Mouse (Mus musculus) MEL (cell line): ENCODE measurements at regions not wholly inside any gene's neighbourhood (a gene's known extent, or its start where the extent isn't known, plus 50 kb on each side); places are given as distances from the start of the nearest gene placed in this dataset.

Source experiments
- DNase-seq: peaks from one replicate; pipeline ENCODE4 v3.0.0; 2011; ENCODE audit warnings: low read depth, low spot score
- H3K27ac ChIP-seq: 2 replicates; pipeline ENCODE4 v1.5.1; 2012; ENCODE audit warnings: low read depth, mild to moderate bottlenecking, control low read depth, low read length, moderate library complexity; ENCODE audit not compliant: control insufficient read depth
- H3K27me3 ChIP-seq, 2 experiments: fragments of 150-350 bp in 1 of 2; sonication (generic) in 1 of 2; 2 replicates each; pipeline ENCODE4 v1.6.1; 2012; ENCODE audit warnings: low read length in 2 of 2, mild to moderate bottlenecking in 2 of 2, improper control_type of control experiment in 1 of 2, moderate library complexity in 1 of 2; ENCODE audit not compliant: insufficient read depth in 2 of 2, control insufficient read depth in 1 of 2
- H3K36me3 ChIP-seq, 2 experiments: 2 replicates each; pipeline ENCODE4 v1.6.1; 2012 to 2014; ENCODE audit warnings: low read length in 2 of 2, improper control_type of control experiment in 1 of 2, inconsistent platforms in 1 of 2, mild to moderate bottlenecking in 1 of 2; ENCODE audit not compliant: insufficient read depth in 2 of 2, control insufficient read depth in 1 of 2
- H3K4me1 ChIP-seq, 2 experiments: fragments of 150-350 bp in 1 of 2; sonication (generic) in 1 of 2; 2 replicates each; pipeline ENCODE4 v1.6.1; 2012; ENCODE audit warnings: low read length in 2 of 2, improper control_type of control experiment in 1 of 2, mild to moderate bottlenecking in 1 of 2; ENCODE audit not compliant: insufficient read depth in 2 of 2, control insufficient read depth in 1 of 2
- H3K4me3 ChIP-seq, 2 experiments: fragments of 150-350 bp in 1 of 2; sonication (generic) in 1 of 2; 2 replicates each; pipeline ENCODE4 v1.5.1; 2012; ENCODE audit warnings: low read depth in 2 of 2, low read length in 2 of 2, mild to moderate bottlenecking in 2 of 2, moderate library complexity in 2 of 2, control low read depth in 1 of 2, improper control_type of control experiment in 1 of 2; ENCODE audit not compliant: control insufficient read depth in 1 of 2, insufficient read depth in 1 of 2
- H3K79me2 ChIP-seq: 2 replicates; pipeline ENCODE4 v1.6.1; 2012; ENCODE audit warnings: mild to moderate bottlenecking, low read length, moderate library complexity; ENCODE audit not compliant: control insufficient read depth, poor library complexity, insufficient read depth
- H3K9ac ChIP-seq: 2 replicates; pipeline ENCODE4 v1.6.1; 2012; ENCODE audit warnings: low read depth, mild to moderate bottlenecking, control low read depth, low read length, moderate library complexity; ENCODE audit not compliant: control insufficient read depth, poor library complexity, severe bottlenecking
- H3K9me3 ChIP-seq: fragments of 150-350 bp; sonication (generic); replicated peaks from 2 replicates; pipeline ENCODE4 v1.6.1; 2012; ENCODE audit warnings: mild to moderate bottlenecking, low read length, improper control_type of control experiment, moderate library complexity; ENCODE audit not compliant: insufficient read depth
- E2F4 ChIP-seq: IDR thresholded peaks from 2 replicates; pipeline ENCODE4 v1.6.1; 2011; ENCODE audit warnings: low read depth, low read length, improper control_type of control experiment, borderline replicate concordance
- ETS1 ChIP-seq: IDR thresholded peaks from 2 replicates; pipeline ENCODE4 v1.6.1; 2012; ENCODE audit warnings: low read depth, mild to moderate bottlenecking, inconsistent platforms, low read length, improper control_type of control experiment, moderate library complexity
- GABPA ChIP-seq: IDR thresholded peaks from 2 replicates; pipeline ENCODE4 v1.6.1; 2012; ENCODE audit warnings: low read depth, mild to moderate bottlenecking, inconsistent platforms, low read length, improper control_type of control experiment, moderate library complexity
- GATA1 ChIP-seq: IDR thresholded peaks from 2 replicates; pipeline ENCODE4 v1.6.1; 2011; ENCODE audit warnings: low read depth, low read length, improper control_type of control experiment
- JUND ChIP-seq: IDR thresholded peaks from 2 replicates; pipeline ENCODE4 v1.6.1; 2011; ENCODE audit warnings: low read depth, mild to moderate bottlenecking, improper control_type of control experiment, low read length
- MAFK ChIP-seq: IDR thresholded peaks from 2 replicates; pipeline ENCODE4 v1.6.1; 2011; ENCODE audit warnings: low read depth, mild to moderate bottlenecking, low read length, improper control_type of control experiment, borderline replicate concordance
- MAZ ChIP-seq: IDR thresholded peaks from 2 replicates; pipeline ENCODE4 v1.6.1; 2012; ENCODE audit warnings: low read depth, mild to moderate bottlenecking, inconsistent platforms, low read length, improper control_type of control experiment
- MEF2A ChIP-seq: IDR thresholded peaks from 2 replicates; pipeline ENCODE4 v1.6.1; 2014; ENCODE audit warnings: low read depth, mild to moderate bottlenecking, inconsistent platforms, low read length, improper control_type of control experiment; ENCODE audit not compliant: poor library complexity, insufficient replicate concordance, severe bottlenecking; ENCODE audit errors: extremely low read depth
- MXI1 ChIP-seq: IDR thresholded peaks from 2 replicates; pipeline ENCODE4 v1.6.1; 2011; ENCODE audit warnings: mild to moderate bottlenecking, low read depth, low read length, improper control_type of control experiment
- MYB ChIP-seq: IDR thresholded peaks from 2 replicates; pipeline ENCODE4 v1.6.1; 2011; ENCODE audit warnings: mild to moderate bottlenecking, low read depth, low read length, improper control_type of control experiment
- POLR2AphosphoS2 ChIP-seq: IDR thresholded peaks from 2 replicates; pipeline ENCODE4 v1.6.1; 2011; ENCODE audit warnings: low read length, improper control_type of control experiment
- RAD21 ChIP-seq: IDR thresholded peaks from 2 replicates; pipeline ENCODE4 v1.6.1; 2011; ENCODE audit warnings: mild to moderate bottlenecking, low read depth, low read length, improper control_type of control experiment
- TAL1 ChIP-seq: IDR thresholded peaks from 2 replicates; pipeline ENCODE4 v1.6.1; 2012; ENCODE audit warnings: mild to moderate bottlenecking, inconsistent platforms, low read length, moderate library complexity, mixed read lengths
- TBP ChIP-seq: IDR thresholded peaks from 2 replicates; pipeline ENCODE4 v1.8.0; 2011; ENCODE audit warnings: low read depth, low read length, improper control_type of control experiment
- ZMIZ1 ChIP-seq: IDR thresholded peaks from 2 replicates; pipeline ENCODE4 v1.6.1; 2012; ENCODE audit warnings: low read depth, mild to moderate bottlenecking, inconsistent platforms, low read length, improper control_type of control experiment, moderate library complexity
- ZNF384 ChIP-seq: IDR thresholded peaks from 2 replicates; pipeline ENCODE4 v1.6.1; 2012; ENCODE audit warnings: low read depth, mild to moderate bottlenecking, inconsistent platforms, low read length, improper control_type of control experiment

DNA sequence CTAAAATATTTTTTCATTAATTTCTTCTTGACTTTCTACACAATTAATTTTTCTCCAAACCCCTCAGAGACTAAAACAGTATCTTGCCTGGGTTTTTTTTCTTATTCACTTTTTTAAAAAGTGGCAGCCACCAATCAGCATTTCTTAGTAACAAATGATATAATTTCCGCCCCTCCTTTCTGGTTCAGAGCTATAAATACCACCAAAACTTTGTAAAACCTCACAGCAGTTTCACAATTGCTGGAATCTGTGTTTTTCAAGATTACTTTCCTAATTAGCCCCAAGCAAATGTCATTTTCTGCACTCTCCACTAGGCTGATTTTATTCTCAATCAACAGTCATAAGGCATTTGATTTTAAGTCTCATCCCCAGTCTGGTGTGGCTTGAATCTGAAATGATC is 98.3 kb upstream of the Dap start:
- Histone ChIP-seq H3K9ac (no peak overlapping the region), H3K4me1 (no peaks in the 10 kb centered on the region), H3K27me3 (no peaks in the 10 kb centered on the region; a peak in 1 of 4 replicates), H3K27ac (no peak overlapping the region), H3K4me3 (no peak overlapping the region), H3K36me3 (no peaks in the 10 kb centered on the region), H3K9me3 (no peaks in the 10 kb centered on the region), H3K79me2 (no peaks in the 10 kb centered on the region)
- no peak for DNase-seq
- TF ChIP-seq MEF2A, result no peak
- no peak for TF ChIP-seq GATA1
- TF ChIP-seq E2F4, result no peak
- TF ChIP-seq TBP, result no peak
- TF ChIP-seq RAD21, result no peak
- TF ChIP-seq TAL1, result no peak
- TF ChIP-seq ZMIZ1, result no peak

DNA sequence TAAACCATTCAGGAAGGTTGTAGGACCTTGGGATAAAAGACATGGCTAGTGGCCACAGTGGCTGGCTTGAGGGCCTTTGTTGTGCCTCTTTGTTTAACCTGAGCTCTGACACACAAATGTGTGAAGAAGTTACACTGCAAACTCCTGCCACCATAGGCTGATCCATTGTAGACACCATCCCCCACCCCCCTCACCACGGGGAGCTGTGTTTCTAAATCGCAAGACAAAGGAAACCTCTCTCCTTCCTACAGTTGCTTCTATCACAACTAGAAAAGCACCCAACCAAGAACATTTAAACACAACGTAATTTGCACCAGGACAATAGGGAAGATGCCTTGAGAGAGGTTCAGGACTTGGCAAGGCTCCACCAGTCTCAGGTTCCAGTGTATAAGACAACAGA is 97.1 kb upstream of the Dap start:
- no peaks in the 10 kb centered on the region for H3K4me1 ChIP-seq
- no peak for DNase-seq
- no peaks in the 10 kb centered on the region for H3K36me3 ChIP-seq
- H3K9me3 ChIP-seq, result no peaks in the 10 kb centered on the region
- TF ChIP-seq MXI1 (no peak), MAZ (no peak), GATA1 (no peak), JUND (no peak), GABPA (no peak)
- TF ChIP-seq, all 39 proteins: peak for 0
- no peak overlapping the region for H3K4me3 ChIP-seq
- H3K79me2 ChIP-seq, result no peaks in the 10 kb centered on the region
- no peak overlapping the region for H3K27ac ChIP-seq
- no peaks in the 10 kb centered on the region; a peak in 1 of 4 replicates for H3K27me3 ChIP-seq
- no peak overlapping the region for H3K9ac ChIP-seq

DNA sequence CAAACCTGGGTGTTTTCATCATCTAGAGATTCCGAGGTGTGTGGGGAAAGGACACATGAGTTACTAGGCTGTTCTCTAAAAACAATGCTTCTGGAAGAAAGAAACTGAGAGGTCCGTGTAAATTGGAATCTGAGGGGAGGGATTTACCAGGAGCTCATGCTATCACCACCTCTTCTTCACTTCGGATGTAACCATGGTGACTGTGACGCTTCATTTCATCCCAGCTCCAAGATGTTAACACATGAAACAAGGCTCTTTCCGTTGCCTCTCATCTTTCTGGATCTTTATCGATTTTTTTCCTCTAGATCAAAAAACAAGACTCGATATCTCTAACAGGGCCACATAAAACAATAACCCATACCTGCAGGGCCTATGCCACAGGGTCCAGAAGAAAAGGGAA is 89.2 kb upstream of the Dap start:
- TF ChIP-seq ZNF384 (no peak), MEF2A (no peak), MYB (no peak), POLR2AphosphoS2 (no peak), ETS1 (no peak), MAFK (no peak), MXI1 (no peak)
- Histone ChIP-seq H3K36me3 (no peaks in the 10 kb centered on the region), H3K4me1 (no peaks in the 10 kb centered on the region), H3K79me2 (no peaks in the 10 kb centered on the region), H3K4me3 (no peak overlapping the region), H3K9ac (no peak overlapping the region), H3K9me3 (no peaks in the 10 kb centered on the region), H3K27me3 (peaks cover 0 to 4% of the 10 kb centered on the region in 2 experiments; a peak in 2 of 4 replicates), H3K27ac (no peak overlapping the region)
- no peak for DNase-seq
